Mouse (Mus musculus) embryonic fibroblast, embryonic 13.5 days (primary cell): ENCODE measurements at regions not wholly inside any gene's neighbourhood (a gene's known extent, or its start where the extent isn't known, plus 50 kb on each side); places are given as distances from the start of the nearest gene placed in this dataset.

Experiments used
- CTCF ChIP-seq: IDR thresholded peaks from 2 replicates; pipeline ENCODE4 v1.5.1; 2011; ENCODE audit warnings: mild to moderate bottlenecking, control low read depth, low read length, moderate library complexity, borderline replicate concordance; ENCODE audit not compliant: insufficient read depth
- POLR2A ChIP-seq: IDR thresholded peaks from 2 replicates; pipeline ENCODE4 v1.6.1; 2011; ENCODE audit warnings: low read depth, mild to moderate bottlenecking, control low read depth, low read length, moderate library complexity

DNA sequence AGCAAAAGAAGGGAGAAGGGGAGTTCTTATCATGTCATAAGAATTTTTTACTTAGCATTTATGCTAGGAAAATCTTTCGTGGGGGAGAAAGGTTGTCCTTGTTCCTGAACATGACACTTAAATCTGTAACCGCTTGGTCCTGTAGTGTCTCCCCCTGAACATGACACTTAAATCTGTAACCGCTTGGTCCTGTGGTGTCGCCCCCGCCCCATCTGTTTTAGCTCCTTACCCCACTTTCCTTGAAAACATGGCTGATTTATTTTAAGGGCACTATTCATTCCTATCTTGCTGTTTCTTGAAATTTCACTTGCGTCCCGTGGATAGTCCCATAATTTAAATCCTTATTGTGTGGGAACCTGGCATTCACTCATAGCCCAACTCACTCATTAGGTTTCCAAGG is 82.2 kb downstream of the Rap2a start:
- TF ChIP-seq CTCF (no peak), POLR2A (no peak)
